Comparison of ENCODE assay signal across 8 mouse cellular contexts in genomic region chr2:173338671-173339070, GRCm38 (mm10).
A peak's percentile ranks its signal among the peaks of the same experiment; 100 is the strongest.
DNase-seq lines count a peak whose midpoint lies in the region; ATAC-seq lines count a peak whose summit lies in the region.

No protein-coding gene starts in this region.

- peaks cover 75% of the 10 kb centered on the region for H3K4me1 ChIP-seq in forebrain, embryonic 10.5 days
- peaks cover 15% of the 10 kb centered on the region for H3K4me1 ChIP-seq in forebrain, embryonic 11.5 days (replicated peaks; ENCODE audit: control insufficient read depth, insufficient read depth, low read length)
- H3K4me1 ChIP-seq in embryonic facial prominence, embryonic 13.5 days: peaks cover 81% of the 10 kb centered on the region
- peaks cover 71% of the 10 kb centered on the region for H3K4me1 ChIP-seq in lung, embryonic 15.5 days

- intact Hi-C loops in heart, postnatal 14 days (cut with DNase I): loop anchor here (5.0 kb wide), 1 partner anchor 106 kb away; no protein-coding TSS in a partner anchor

- no peaks in the 10 kb centered on the region for H3K36me3 ChIP-seq in forebrain, embryonic 10.5 days (replicated peaks)
- no peaks in the 10 kb centered on the region for H3K36me3 ChIP-seq in forebrain, embryonic 11.5 days (ENCODE audit: control insufficient read depth, insufficient read depth, low read length)
- H3K36me3 ChIP-seq in embryonic facial prominence, embryonic 13.5 days: no peaks in the 10 kb centered on the region
- no peaks in the 10 kb centered on the region for H3K36me3 ChIP-seq in lung, embryonic 15.5 days

- H3K27me3 ChIP-seq in forebrain, embryonic 10.5 days (ENCODE audit: poor library complexity, severe bottlenecking): peaks cover 99% of the 10 kb centered on the region
- no peaks in the 10 kb centered on the region; the same call in 1 of the 2 replicates for H3K27me3 ChIP-seq in forebrain, embryonic 11.5 days (ENCODE audit: control insufficient read depth, insufficient read depth, low read length)
- H3K27me3 ChIP-seq in embryonic facial prominence, embryonic 13.5 days: peaks cover 9% of the 10 kb centered on the region; the same call in 1 of the 2 replicates
- no peaks in the 10 kb centered on the region for H3K27me3 ChIP-seq in lung, embryonic 15.5 days

- DNase-seq in forebrain, embryonic 10.5 days (ENCODE audit: extremely low spot score, low spot score): no peak
- DNase-seq in forebrain, embryonic 11.5 days (ENCODE audit: low spot score): no peak
- DNase-seq in heart, postnatal 14 days: peak; percentile 71 to 80
- no peak for DNase-seq in embryo, embryonic 10 days (ENCODE audit: low spot score)
- DNase-seq in thymus, postnatal 14 days: no peak
- DNase-seq in left cerebral cortex, adult 11 months (ENCODE audit: low spot score): no peak

- ATAC-seq in forebrain, embryonic 11.5 days (replicated peaks; ENCODE audit: low FRiP score): no peak
- no peak for ATAC-seq in embryonic facial prominence, embryonic 13.5 days (ENCODE audit: insufficient number of reproducible peaks, insufficient read depth, low FRiP score, low TSS enrichment, low read depth)
- no peak for ATAC-seq in lung, embryonic 15.5 days (ENCODE audit: borderline replicate concordance, extremely low read depth, low FRiP score, low TSS enrichment)

- no peak overlapping the region for H3K4me3 ChIP-seq in forebrain, embryonic 10.5 days
- H3K4me3 ChIP-seq in forebrain, embryonic 11.5 days (ENCODE audit: low read depth, low read length): no peak overlapping the region
- no peak overlapping the region for H3K4me3 ChIP-seq in embryonic facial prominence, embryonic 13.5 days
- H3K4me3 ChIP-seq in lung, embryonic 15.5 days: no peak overlapping the region

- WGBS in forebrain, embryonic 10.5 days: 53% methylated on average over 5 of the region's 5 CpGs
- 58% methylated on average over 5 of the region's 5 CpGs for WGBS in forebrain, embryonic 11.5 days
- 35% methylated on average over 5 of the region's 5 CpGs for WGBS in embryonic facial prominence, embryonic 13.5 days
- WGBS in lung, embryonic 15.5 days: 42% methylated on average over 5 of the region's 5 CpGs

- no peak overlapping the region for H3K9ac ChIP-seq in forebrain, embryonic 11.5 days (ENCODE audit: low read length)
- no peak overlapping the region for H3K9ac ChIP-seq in embryonic facial prominence, embryonic 13.5 days
- H3K9ac ChIP-seq in lung, embryonic 15.5 days: no peak overlapping the region

- H3K27ac ChIP-seq in forebrain, embryonic 10.5 days: 0 out of 2 replicates have a peak overlapping the region, but pooled peaks have one; percentile 26
- no peak overlapping the region for H3K27ac ChIP-seq in forebrain, embryonic 11.5 days (ENCODE audit: low read depth, low read length)
- H3K27ac ChIP-seq in embryonic facial prominence, embryonic 13.5 days: peak overlapping the region; percentile 84
- peak overlapping the region; percentile 72 for H3K27ac ChIP-seq in lung, embryonic 15.5 days

- H3K4me2 ChIP-seq in forebrain, embryonic 11.5 days (ENCODE audit: low read depth, low read length, severe bottlenecking): no peak overlapping the region
- H3K4me2 ChIP-seq in embryonic facial prominence, embryonic 13.5 days: no peak overlapping the region
- no peak overlapping the region for H3K4me2 ChIP-seq in lung, embryonic 15.5 days

- H3K9me3 ChIP-seq in forebrain, embryonic 10.5 days: no peaks in the 10 kb centered on the region
- no peaks in the 10 kb centered on the region for H3K9me3 ChIP-seq in forebrain, embryonic 11.5 days (ENCODE audit: control insufficient read depth, low read length)
- no peaks in the 10 kb centered on the region for H3K9me3 ChIP-seq in embryonic facial prominence, embryonic 13.5 days
- H3K9me3 ChIP-seq in lung, embryonic 15.5 days: no peaks in the 10 kb centered on the region

Comparison
In these comparisons a context has a peak if more than half of its experiments do, and no peak if none do; other contexts are left out.
1. DNase-seq: peak in heart, postnatal 14 days (2 of 2); none in forebrain, embryonic 10.5 days (single experiment), forebrain, embryonic 11.5 days (single experiment), embryo, embryonic 10 days (single experiment), thymus, postnatal 14 days (single experiment) and left cerebral cortex, adult 11 months (single experiment).